Mouse (Mus musculus) layer of hippocampus, postnatal 10 days (tissue): ENCODE measurements around the gene Fbxo31. TPM values are rescaled to one million over a fixed set of nuclear protein-coding genes. Genes with fewer than 3 reads are reported as not detected.

Source experiments
- DNase-seq, 2 experiments: peaks; one replicate each; pipeline ENCODE4 v3.0.0; 2021; ENCODE audit warnings: low spot score in 2 of 2
- total RNA-seq, 2 experiments: library from RNA; stranded (reverse); gene quantifications; 2 replicates each; pipeline ENCODE4 v1.2.3; 2021

Fbxo31 gene
- total RNA-seq, 2 experiments from 2014 or later: 88.4 to 95.5 TPM

DNA sequence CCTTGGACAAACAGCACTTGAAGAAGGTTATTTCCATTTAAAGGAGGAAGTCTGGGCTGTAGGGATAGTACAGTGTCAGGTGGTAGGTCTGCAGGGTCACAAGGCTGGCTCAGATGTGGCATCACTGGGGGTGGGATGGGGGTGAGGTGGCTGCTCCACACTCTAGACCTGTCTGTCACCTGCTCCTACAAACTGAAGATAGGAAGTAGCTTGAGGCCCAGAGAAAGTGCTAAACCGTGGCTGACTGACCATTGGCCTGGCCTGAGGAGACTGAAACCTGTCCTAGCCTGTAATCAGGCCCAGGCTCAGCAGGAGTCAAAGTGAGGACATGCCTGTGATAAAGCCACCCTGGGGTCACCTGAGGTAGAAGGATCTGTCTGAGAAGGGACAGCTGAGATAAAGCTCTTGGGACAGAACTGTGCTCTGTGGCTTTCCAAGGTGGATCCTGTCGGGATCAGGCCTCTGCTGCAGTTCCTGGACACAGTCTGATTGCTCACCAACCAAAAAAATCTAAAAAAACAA lies 10.7 kb upstream of the Fbxo31 start:
- no peak for DNase-seq

GRCm38 (mm10) chr8:121588750-121589149 lies 10.1 kb upstream of the Fbxo31 start:
- DNase-seq: no peak

- peak; percentile 99 to 100 for DNase-seq
Observed at GRCm38 (mm10) chr8:121585159-121585825, 6.7 kb upstream of the Fbxo31 start.

DNA sequence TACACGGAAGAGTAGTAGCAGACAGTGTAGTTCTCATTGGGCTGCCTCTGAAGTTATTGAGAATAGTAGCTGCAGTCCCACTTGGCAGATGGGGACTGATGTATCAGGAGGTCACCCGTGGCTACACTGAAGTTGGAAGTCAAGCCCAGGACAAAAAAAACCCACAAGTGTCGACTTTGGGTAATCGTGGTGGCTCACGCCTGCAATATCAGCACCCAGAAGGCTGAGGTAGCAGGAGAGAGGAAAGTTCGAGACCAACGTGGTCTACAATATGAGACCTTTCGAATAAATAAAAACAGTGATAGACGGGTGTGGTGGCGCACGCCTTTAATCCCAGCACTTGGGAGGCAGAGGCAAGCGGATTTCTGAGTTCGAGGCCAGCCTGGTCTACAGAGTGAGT lies 6.1 kb upstream of the Fbxo31 start:
- DNase-seq: no peak

- DNase-seq: no peak
Observed at GRCm38 (mm10) chr8:121583653-121584052, 5.0 kb upstream of the Fbxo31 start.

DNA sequence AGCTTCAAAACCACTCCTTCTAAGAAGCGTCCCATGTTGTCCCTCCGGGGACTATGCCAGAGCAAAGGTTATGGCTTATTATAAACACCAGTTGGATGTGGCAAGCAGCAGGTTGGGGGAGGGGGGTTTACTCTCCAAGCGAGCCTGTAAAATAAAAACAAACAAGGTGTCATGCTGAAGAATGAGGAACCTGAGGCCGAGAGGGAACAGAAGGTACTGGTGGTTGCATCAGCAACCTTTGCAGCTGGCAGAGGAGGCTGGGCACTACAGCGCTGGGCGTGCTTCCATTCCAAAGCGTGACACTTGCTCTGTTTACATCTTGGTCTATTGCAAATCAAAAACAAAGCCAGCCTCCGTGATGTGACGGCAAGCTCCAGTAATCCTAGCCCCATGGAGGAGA lies 1.9 kb upstream of the Fbxo31 start:
- DNase-seq: no peak

- DNase-seq: no peak
Observed at GRCm38 (mm10) chr8:121577751-121578675, 593 bp downstream of the Fbxo31 start.

DNA sequence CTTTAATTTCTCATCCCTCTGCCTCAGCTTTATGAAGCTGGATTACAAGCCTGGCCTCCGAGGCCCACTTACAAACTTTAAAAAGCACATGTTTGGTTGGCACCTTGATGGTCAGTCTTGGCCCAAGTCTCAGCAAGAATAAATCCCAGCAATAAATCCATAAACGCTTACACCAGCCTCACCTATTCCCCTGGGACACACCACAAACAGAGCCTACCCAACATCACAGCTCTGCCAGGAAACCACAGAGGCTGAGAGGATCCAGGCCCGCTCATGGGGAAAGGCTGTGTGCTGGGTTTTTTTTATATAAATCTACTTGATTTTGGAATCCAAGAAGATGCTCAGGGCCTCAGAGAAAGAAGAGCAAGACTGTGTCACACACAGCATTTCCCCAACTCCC lies 2.9 kb downstream of the Fbxo31 start:
- no peak for DNase-seq

- no peak for DNase-seq
Observed at GRCm38 (mm10) chr8:121573275-121573674, 5.3 kb downstream of the Fbxo31 start.

DNA sequence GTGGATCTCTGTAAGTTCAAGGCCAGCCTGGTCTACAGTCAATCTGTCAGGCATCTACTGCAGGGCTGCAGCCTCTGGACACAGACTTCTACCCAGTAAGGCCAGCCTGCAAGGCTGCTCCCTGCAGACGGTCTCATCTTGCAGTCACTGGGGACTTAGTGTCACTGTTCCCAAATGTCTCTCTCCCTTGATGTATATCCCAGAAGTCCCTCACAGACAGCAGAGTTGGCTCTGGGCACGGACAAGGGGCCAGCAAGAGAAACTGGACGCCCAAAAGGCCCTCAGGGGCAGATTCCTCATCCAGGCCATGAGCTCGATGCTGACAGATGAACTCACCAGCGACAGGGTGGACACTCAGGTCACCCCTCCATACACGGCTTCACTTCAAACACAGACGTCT lies 6.5 kb downstream of the Fbxo31 start:
- DNase-seq: no peak

DNA sequence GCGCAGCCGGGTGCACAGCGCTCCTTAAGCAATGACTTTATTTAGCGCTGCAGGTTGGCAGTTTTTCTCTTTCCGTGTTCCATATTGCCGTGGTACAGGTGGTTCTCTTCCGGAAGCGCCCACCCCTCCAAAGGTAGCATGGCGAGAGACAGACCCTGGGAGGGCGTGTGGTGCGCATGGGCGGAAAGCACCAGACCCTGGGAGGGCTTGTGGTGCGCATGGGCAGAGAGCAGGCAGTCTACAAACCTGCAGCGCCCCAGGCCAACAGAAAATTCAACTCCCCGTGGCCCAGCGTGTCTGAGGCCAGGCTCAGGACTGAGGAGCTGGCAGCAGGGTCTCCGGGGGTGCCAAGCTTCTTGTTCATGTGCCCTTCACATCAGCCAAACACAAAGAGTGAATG lies 7.8 kb downstream of the Fbxo31 start:
- DNase-seq: no peak

DNA sequence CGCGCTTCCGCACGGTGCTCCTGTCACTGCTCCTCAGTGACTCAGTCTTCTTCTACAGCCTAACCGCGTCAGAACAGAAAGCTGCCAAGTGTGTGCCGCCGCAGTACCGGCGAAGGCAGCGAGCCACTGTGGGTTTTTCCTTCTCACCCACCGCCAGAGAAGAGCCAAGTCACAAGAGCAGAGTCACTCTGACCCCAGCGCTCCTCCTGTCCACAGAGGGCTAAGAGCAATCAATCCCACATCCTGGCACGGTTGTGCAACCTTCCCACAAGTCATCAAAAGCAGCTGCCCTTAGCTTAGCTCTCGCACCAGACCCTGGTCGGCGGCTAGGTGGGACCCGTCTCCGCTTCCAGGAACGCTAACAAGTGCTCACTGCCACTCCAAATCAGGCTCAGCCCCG lies 8.3 kb downstream of the Fbxo31 start:
- DNase-seq: no peak

DNA sequence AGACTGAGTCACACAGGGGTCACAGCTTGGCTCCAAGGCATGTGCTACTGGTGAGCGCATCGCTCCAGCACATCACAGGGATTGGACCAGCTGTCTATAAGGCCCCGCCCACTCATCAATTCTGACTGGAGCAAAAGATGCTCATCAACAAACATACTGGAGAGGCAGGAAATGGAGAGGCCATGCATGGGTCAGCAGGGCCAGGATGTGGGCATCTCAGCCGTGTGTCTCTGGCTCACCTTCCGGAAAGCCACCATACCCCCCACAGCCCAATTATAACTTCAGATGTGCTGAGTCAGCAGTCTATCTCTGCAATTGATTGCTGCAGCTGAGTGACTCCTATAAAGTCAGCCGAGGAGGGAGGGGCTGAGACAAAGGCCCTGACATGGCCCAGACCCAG lies 10.3 kb downstream of the Fbxo31 start:
- DNase-seq: no peak

DNA sequence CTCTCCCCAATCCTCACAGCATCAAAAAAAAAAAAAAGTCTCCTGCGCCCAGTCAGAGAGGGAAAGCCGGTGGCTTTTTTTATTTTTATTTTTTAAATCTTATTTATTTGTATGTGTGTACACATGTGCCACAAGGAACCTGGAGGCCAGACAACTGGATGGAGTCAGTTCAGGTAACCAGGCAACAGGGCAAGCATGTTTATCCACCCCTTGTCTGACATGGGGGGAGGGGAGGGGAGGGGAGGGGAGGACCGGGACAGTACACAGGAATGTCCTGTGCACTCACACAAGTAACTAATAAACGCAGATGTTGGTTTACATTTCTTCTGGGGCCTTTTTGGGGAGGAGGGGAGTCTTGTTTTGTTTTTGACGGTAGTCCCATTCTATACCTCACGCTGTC lies 14.9 kb downstream of the Fbxo31 start:
- no peak for DNase-seq

GRCm38 (mm10) chr8:121562941-121563351 lies 15.7 kb downstream of the Fbxo31 start:
- no peak for DNase-seq

GRCm38 (mm10) chr8:121561636-121562345 lies 16.8 kb downstream of the Fbxo31 start:
- no peak for DNase-seq

DNA sequence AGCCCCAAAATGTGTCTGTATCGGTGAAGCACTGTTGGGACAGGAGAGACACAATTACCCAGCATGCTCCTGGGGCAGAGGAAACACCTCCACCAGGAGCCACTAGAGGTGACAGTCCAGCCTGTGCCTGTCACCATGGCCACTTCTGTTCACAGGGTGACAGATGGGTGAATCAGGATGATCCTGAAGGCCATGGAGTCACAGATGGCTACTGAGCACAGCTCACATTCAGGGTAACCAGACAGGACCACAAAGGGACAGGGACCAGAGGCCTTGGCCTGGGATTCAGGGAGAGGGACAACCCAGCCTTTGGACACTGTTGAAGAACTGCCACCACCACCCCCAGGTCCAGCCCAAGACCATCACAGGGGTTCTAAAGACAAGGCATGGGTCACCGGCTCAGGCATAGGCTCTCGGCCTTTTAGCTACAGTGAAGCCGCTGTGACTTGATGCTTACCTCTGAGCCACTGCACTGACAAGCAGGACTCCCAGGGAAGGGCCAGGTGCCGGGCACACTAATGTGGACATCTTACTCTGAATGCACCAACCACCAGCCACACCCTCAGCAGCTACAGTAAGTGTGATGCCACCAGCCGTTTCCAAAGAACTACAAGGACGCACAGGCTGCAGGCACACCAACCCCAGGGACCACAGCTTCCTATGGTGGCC lies 18.0 kb downstream of the Fbxo31 start:
- no peak for DNase-seq

DNA sequence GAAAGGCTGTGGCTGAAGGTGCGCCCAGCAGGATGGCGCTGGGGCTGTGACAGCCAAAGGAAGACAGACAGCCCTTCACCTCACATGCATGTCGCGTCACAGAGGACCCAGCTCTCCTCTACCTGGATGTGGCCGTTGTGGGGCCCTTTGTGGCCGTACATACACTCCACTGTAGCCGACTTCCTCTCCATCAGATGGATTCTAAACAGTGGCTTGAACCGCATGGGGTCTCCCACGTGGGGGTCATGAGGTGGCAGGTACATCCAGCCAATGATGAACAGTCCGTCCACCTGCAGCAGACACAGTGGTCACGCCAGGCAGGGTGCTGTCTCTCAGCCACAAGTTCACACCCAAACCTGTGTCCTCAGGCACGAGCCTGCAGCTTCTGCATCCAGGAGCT lies 18.8 kb downstream of the Fbxo31 start:
- no peak for DNase-seq

DNA sequence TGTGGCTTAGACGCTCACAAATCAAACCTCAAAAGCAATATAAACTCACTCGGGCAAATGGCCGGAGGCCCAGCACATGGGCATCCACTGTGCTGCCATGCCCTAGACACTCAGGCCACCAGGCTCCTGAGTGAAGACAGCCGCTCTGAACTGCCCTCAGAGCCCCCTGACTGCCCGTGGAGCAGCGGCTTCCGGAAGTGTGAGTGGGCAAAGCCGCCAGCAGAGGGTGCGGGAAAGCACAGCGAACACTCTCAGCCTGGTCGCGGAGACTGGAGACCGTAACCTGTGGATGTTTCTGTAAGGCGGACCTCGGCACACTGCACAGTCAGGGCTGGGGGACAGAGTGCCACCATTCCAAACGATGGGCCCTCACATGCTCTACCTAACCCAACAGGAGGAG lies 20.1 kb downstream of the Fbxo31 start:
- DNase-seq: no peak

DNA sequence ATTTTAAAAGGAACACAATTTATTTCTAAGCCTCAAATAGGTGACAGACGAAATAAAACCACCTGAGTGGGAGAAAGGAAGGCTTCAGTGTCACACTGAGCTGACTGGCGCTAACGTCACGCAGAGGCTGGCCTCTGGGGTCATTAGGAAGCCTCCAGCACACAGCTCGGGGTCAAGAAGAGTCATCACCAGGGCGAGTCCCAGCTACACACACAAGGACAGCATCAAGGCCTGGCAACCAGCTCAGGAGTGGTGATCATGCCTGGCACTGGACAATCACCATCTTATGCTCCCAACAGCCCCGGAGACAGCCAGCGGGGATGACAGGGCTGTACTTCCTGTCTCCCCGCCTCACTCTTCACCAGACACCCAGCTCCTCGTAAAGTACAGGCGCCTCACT lies 20.9 kb downstream of the Fbxo31 start:
- DNase-seq: no peak

DNA sequence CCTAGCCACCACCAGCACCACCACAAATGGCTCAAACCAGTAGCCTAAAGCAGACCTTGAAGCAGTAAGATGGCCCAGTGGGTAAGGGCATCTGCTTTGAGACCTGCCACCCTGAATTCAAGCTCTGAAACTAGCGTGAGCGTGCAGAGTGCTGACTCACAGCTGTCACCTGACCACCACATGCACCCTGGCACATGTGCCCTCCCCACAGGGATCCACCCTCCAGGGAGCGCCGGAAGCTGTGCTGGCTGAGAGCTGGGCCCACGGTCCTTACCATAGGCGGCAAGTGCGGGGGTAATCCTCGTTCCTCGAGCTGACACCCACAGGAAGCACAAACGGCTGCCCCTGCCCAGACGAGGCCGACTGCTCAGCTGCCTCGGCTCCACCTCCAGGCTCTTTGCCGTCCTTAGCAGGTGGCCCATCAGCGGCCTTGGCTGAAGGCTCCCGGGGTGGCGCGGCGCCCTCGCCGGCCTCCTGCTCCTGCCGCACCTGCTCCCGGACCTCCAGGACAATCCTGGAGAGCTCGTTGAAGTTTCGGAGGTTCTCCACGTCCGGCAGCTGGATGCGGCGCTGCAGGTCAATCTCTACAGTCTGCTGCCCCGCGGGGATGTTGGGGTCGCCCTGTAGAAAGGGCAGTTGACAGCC lies 24.7 kb downstream of the Fbxo31 start:
- no peak for DNase-seq
